Mouse (Mus musculus) heart, postnatal 36 days (tissue): ENCODE measurements around the gene Galnt2. TPM values are rescaled to one million over a fixed set of nuclear protein-coding genes. Genes with fewer than 3 reads are reported as not detected.

Experiments
- DNase-seq, 2 experiments: peaks; one replicate each; pipeline ENCODE4 v3.0.0; 2021 to 2022
- intact Hi-C: fragments of 180-260 bp; cut with DNase I; formaldehyde crosslinking; loops from one replicate; pipeline ENCODE4 v1.15.1; 2025
- total RNA-seq, 2 experiments: library from RNA; stranded (reverse); gene quantifications; 2 replicates each; pipeline ENCODE4 v1.2.3; 2021

Galnt2 gene
- total RNA-seq, 2 experiments from 2014 or later = 32.1 to 34.2 TPM

DNA sequence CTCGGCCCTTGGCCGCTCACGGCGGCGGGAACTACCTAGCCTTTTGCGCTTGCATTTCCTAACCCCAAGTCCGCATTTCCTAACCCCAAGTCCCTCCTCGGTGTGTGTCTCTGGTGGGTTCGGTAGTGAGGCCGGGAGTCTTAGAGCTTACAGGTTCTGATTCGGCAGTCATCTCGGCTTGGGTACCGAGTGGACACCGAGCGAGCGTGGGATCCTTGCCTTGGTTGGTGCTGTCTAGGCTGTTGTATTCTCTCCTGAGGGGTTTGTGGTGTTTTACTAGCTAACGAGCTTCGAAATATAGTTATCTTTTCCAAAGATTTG is 1.0 kb downstream of the Galnt2 start:
- no peak for DNase-seq
- intact Hi-C loops = loop anchor here (2.0 kb wide), 3 partner anchors 51 to 179 kb away; no protein-coding TSS in a partner anchor

DNA sequence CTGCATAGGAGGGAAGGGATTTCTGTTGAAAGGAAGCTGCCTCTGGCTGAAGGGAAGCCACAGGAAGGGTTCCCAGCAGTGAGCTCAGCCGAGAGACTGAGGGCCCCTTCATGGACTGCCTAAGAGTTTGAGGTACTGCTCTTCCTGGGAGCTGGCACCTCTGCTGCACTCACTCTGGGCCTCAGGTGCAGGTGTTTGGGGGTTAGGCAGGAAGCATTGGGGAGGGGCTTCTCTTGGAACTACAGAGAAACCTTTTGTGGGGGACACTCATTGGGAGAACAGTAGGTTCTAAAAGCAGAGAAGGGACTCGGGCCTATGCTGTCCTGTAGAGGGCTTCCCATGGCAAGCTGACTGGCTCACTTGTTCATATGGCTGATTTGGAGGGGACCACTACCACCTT is 3.3 kb downstream of the Galnt2 start:
- no peak for DNase-seq
- intact Hi-C loops = no loop called here

DNA sequence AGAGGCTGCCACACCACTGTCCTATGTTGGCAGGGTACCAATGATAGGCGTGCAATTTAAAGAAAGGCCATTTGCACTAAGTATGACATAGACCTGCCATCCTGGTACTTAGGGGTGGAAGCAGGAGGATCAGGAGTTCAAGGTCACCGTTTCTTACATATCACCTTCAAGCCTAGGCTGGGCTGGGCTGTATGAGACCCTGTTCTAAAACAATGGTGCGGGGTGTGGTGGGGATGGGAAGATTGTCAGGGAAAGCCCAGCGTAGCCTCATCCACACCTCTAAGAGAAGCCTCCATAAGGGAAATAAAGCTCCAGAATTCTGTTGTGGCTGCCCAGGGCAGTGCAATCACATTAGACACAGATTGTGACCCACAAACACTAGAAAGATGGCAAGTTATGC is 4.3 kb downstream of the Galnt2 start:
- no peak for DNase-seq
- intact Hi-C loops = no loop called here

DNA sequence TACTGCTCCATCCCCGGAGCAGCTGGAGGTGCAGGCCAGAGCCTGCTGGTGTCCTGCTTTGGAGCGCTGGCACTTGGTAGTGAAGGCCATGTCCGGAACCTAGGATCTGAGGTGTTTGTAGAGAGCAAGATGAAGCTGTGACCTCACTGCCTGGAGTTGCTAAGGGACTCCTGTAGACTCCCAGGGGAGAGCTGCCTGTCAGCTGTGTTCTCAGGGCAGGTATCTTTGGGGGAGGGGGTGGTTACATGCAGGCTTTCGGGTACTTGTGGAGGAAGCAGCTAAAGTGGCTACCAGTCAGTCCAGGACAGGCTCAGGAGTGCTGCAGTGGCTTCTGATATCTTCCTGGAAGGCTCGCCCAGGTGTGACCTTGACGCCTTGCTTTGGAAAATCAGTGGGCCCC is 8.2 kb downstream of the Galnt2 start:
- intact Hi-C loops = no loop called here

DNA sequence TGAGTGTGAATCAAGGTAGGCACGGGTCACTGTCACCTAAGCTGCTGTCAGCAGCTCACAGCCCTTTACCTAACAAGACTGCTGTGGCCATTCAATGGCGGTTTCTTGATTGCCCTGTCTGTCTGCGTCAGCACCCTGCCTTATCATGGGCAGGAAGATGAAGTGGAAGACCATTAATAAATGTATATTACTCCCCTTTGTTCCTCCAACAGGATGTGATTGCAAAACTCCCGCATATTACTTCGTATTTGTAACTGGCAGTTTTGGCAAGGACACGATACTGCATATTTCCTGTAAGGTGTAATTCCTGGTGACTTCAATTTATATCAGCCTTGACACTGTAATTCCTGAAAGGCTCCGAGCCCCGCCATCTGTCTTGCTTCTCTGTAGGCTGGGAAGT is 9.7 kb downstream of the Galnt2 start:
- intact Hi-C loops = no loop called here
- no peak for DNase-seq

More for the DNA sequence above, 8.2 kb downstream of the Galnt2 start:
- no peak for DNase-seq

DNA sequence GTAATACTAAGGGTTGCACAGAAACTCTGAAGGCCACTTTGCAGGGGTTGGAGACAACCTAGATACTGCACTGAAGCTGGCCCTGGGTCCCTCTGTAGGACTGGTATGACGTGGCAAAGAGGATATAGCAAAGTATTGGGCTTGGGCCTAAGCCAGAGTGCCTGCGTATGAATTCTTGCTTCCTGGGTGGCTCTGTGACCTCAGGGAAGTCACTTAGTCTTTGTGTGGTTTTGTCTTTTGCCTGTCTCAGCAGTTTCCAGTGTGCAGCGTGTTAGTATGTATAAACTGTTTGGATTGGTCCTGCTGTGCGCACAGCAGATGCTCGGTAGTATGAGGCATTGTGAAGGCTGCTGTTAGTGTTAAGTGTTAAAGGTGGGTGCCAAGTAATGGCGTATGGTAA is 11.0 kb downstream of the Galnt2 start:
- intact Hi-C loops = no loop called here
- DNase-seq = no peak

DNA sequence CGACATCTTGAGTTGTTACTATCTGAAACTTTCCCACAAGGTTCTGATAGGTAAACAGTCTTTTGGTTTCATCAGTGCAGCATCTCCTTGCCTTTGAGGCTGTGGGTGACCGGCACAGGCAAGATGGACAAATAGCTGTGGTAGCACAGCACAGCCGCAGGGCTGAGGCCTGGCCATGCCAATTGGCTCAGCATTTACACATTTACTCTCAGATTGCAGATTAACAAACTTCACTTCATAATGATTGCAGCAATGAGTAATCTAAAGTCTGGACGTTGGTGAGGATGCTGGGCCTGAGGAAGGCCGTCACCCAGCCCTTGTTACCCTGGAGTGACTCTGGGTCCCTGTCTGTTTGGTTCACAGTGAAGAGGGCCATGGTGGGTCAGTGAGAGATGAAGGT is 11.7 kb downstream of the Galnt2 start:
- intact Hi-C loops = no loop called here
- DNase-seq = no peak

DNA sequence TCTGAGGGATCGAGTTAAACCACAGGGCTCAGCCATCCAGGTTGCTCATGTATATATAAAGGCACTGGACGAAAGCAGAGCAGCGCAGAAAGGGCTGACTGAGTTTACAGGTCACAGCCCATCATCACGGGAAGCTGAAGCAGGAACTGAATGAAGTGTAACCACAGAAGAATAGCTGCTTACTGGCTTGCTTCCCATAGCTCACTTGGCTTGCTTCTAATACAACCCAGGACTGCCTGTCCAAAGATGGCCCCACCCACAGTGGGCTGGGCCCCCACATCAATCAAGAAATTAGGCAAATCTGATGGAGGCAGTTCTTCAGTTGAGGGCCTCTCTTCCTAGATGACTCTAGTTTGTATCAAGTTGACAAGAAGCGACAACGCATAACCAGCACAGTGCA is 16.4 kb downstream of the Galnt2 start:
- intact Hi-C loops = no loop called here
- DNase-seq = no peak

DNA sequence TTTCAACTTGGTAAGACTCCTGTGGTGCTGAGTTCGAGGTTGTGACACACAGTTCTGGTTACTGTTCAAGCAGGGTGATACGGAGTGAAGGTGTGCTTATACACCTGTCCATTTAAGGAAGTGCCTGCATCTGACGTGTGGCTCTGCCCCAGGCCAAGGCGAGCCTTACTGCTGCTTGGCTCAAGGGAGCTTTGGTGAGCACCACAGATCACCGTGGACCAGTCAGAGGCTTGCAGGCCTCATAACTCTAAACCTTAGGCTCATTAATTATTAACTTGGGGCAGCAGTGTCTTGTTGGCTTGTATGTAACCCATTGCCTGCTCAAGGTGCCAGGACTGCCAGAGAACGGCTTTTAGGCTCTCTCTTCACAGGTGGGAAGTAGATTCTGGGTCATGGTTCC is 17.5 kb downstream of the Galnt2 start:
- intact Hi-C loops = no loop called here

DNA sequence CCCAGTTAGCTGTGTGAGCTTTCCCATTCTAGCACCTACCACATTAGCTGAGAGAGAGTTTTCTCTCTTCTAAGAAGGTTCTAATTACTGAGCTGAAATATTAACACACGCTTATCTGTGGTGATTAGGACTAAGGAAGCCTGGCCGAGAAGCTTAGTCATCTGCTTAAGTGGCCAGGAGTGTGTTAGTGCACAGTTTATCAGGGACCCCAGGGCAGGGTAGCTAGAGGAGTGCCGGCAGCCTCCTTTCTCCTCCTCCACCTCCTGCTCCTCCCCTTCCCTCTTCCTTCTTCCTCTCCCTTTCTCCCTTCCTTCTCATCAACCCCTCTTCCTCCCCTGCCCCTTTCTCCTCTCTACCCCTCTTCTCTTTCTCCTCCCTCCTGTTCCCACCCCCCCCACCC is 19.1 kb downstream of the Galnt2 start:
- intact Hi-C loops = no loop called here
- DNase-seq = no peak

More for the DNA sequence above, 17.5 kb downstream of the Galnt2 start:
- DNase-seq = no peak

DNA sequence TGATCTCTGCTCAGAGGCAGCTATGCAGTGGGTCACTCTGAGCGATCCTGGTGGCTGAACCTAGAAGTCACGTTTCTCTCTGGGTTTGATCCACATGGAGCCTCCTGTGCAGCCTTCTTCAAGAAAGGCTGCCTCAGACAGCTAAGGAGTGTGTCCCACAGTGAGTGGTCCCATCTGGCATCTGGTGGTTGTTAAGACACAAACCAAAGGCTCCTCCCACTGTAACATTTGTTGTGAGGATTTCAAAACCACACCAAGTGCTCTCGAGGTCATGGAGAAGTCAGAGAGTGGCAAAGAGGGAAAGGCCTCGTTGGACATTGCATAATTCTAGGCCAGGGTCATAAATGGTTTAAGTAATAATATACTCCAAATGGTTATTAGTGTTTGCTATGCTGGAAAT is 19.6 kb downstream of the Galnt2 start:
- intact Hi-C loops = no loop called here
- DNase-seq = no peak

DNA sequence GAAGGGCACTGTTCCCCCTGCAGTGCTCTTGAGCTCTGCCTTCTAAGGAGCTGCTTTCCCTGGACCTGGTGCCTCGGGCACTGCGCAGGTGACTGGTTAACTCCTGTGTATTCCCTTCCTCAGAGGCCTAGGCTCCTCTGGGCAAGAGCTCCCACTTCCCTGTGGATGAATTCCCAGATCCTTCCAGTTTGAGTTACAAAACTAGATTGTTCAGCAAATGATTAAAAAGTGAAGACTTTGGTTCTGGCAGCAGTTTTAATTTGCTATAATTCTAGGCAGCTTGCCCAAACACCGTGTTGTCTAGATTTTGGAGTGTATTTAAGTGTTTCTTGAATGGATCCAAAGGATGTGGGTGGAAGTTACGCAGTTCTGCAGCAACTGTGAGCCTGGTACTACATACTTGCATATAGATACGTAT is 21.4 kb downstream of the Galnt2 start:
- intact Hi-C loops = no loop called here
- no peak for DNase-seq

DNA sequence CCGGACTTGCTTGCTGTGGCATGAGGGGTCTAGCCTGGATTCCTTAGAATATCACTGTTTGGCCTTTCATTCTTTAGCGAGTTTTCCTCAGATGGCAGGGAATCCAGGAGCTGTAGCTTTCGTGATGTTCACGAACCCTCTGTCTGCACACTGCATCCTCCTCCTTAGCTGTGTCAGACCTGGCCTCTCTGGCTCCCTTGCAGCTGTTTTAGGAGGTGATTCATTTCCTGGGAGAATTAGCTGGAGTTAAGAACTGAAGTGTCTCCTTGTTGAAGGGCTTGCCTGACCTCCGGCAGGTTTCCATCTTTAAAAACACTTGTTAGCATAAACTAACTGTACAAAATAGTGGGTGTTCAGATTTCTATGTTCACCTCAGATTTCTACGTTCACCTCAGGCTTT is 22.7 kb downstream of the Galnt2 start:
- no peak for DNase-seq
- intact Hi-C loops = no loop called here

DNA sequence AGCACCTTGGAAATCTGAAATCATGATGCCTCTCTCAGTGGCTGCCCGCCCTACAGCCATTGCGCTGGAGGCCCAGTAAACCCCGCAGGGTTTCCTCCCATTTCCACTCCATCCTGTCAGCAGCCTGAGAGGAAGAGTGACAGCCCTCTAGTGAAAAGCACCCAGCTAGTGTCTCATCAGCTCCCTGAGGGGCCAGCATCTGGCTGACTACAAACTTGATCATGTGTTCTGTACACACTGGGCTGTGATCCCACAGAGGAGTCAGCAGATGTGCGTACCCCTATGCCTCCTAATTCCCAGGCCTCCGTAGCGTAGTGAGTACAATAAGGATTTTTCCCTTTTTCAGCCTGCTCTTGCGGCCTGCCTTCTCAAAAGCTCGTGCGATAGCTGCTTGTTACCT is 25.6 kb downstream of the Galnt2 start:
- peak; percentile 36 to 43 for DNase-seq
- intact Hi-C loops = no loop called here

DNA sequence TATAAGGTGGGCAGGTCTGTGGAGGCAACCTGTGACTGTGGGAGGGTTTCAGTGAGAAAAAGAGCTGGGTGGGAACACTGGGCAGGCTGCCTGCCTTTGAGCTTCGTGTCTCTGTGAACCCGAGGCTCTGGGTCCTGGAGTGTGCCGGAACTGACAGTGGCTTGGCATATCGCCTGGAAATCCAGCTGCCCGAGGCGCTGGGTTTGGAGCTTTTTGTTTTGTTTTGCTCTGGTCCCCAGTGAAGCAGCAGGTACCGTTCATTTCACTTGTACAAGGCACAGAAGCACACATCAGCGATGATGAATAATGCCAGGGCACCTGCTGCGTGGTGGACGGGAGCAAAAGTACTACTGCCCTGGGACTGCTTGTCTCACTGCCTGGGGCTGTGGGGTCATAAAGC is 26.2 kb downstream of the Galnt2 start:
- intact Hi-C loops = no loop called here

DNA sequence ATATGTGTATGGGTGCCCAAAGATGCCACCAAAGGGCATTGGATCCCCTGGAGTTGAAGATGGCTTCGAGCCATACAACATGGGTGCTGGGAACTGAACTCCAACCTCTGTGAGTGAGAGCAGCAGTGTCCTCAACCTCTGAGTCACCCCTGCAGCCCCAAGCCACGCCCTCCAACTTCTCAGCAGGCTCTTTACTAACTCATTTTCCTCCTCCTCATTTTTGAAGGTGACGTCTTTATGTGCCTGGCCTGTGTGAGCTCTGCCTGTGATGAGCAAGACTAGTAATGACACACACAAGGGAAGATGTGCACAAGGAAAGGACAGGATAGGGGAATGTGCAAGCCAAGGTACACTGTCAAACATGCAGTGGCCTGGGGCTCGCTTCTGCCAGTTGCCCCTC is 28.0 kb downstream of the Galnt2 start:
- no peak for DNase-seq
- intact Hi-C loops = no loop called here

More for the DNA sequence above, 26.2 kb downstream of the Galnt2 start:
- peak; percentile 78 for DNase-seq

DNA sequence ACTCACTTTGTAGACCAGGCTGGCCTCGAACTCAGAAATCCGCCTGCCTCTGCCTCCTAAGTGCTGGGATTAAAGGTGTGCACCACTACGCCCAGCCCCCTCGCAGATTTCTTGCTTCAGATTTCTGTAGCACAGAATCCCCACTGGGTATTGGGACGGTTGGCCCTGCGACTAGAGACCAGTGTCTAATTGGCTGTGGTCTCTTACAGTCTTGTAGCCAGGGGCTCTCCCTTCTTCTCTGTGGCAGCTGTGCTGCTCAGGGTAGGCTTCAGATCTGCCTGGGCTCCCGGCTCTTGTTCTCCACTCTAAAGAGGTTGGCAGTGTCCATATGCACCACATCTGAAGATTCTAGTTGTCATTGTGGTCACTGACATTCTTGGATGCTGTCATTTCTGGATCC is 28.7 kb downstream of the Galnt2 start:
- no peak for DNase-seq

DNA sequence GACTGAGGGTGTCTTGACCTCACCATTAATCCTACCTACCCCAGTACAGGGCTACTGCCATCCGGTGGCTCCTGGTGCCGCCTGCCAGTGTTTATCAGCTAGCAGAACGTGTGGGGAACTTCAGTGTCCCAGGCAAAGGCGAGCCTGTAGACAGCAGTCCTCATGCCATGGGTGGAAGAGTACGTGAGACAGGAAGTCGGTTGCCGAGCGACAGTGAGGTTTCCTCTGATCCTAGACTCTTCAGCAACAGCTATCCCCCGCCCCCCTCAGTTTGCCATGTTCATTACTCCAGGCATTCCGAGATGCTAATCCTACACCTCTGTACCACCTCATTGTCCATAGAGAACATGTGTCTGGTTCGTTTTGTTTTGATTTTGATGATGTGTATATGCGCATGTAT is 29.2 kb downstream of the Galnt2 start:
- no peak for DNase-seq
- intact Hi-C loops = no loop called here

More for the DNA sequence above, 28.7 kb downstream of the Galnt2 start:
- intact Hi-C loops = no loop called here

DNA sequence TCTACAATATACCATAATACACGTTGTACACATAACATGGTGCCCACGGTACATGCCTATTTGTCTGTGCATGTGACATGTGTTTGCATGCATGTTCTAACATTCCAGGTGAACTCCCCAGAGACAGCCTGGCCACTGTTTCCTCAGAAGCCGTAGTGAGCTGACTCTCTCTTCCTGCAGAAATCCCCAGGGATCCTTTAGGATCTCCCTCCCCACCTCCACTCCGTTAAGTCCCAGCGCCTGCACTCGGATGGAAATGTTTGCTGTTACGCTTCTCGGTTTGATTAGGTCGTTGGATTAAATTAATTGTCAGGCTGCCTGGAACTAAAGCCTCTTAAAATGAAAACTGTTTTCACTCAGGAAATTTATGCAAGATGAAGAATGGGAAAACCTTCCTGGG is 31.9 kb downstream of the Galnt2 start:
- DNase-seq = no peak
- intact Hi-C loops = no loop called here

DNA sequence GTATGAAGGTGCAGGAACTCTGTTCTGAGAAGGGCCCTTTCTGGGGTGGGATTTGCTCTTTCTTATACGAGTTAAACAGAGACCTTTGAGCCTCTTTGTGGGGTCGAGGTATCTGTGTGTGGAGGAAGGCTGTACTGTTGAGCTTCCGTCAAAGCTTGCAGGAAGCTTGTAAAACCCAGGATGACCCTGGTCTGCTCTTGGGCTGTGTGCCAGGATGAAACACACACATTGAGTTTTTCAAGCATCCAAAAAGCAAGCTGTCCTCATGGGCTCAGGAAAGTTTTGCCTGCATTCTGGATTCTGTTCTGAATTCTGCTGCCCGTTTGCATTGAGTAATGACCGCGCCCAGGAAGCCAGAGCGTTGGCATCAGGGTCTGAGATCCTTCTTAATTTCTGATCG is 32.8 kb downstream of the Galnt2 start:
- intact Hi-C loops = no loop called here
- DNase-seq = no peak

DNA sequence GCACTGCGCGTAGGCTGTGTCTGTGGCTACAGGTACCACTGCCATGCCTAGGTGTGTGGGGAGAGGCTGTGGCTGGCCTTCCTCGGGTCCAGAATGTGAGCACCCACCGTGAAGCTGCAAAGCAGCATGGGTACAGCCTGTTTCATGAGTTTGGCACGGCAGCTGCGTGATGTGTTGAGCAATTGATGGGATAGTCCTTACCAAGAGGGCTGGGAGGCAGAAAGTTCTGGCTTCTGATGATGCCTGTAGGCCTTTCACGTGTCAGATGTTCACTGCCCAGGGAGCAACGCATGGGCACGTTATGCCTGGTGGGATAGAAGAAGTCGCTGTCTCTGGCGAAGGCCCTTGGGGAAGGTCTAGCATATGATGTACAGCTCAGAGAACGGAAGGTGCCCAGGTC is 33.5 kb downstream of the Galnt2 start:
- DNase-seq = no peak
- intact Hi-C loops = no loop called here

DNA sequence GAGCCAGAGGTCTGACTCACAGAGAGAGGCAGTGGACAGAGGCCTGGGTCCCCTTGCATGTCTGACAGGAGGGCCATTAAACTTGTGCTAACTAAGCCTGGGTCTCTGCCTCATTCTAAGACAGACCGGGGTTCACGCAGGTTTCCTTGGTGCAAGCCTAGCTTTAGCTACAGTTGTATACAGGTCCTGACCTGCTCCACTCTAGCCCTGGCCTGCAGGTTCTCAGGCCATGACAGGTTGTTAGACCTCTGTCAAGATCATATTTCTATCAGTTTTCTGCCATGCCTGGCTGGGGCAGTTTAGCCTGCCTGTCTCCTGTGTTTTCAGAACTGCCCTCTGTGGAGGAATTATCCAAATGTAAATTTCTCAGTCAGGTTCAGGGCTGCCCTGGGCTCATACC is 33.9 kb downstream of the Galnt2 start:
- intact Hi-C loops = no loop called here
- no peak for DNase-seq

DNA sequence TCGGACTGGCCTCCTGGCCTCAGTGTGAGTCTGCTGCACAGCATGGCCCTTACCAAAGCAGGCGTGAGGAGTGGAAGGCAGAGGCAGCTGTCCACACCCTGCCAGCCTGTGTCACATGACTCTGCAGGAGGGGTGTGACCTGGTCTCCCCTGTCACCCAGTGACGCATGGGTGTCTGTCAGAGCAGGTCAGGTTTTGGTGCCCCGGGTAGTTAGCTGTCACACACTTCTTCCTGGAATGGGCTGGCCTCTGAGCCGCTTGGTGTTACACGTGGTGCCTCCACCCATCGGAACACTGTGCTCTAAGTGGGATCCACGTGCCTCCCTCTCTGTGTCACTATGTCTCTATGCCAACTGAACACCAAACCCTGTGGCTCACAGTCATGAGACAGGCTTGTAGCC is 34.6 kb downstream of the Galnt2 start:
- intact Hi-C loops = no loop called here
- DNase-seq = peak; percentile 21 to 39

DNA sequence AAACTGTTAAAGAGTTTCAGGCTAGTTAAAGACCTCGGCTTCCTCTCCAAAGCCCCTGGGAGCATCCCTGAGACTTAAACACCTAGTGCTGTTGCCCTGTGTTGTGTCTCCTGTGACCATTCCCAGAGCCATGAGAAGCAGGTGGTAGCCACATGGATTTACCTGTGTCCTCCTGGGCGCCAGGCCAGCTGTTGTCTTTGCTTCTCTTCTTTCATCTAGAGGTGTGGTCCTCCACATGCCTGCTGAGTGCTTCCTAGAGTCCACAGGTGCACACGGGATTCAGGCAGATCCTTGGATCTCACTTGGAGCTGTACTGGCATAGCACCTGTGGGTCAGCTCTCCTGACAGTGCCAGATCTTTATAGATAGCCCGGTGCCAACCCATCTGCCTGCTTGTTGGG is 36.0 kb downstream of the Galnt2 start:
- no peak for DNase-seq
- intact Hi-C loops = no loop called here
